Mouse (Mus musculus) cerebellum, adult 9-11 months (tissue): ENCODE data around the gene Tox4.
"Not testable (repeated sequence)": the region's sequence is repeated elsewhere in the genome, so short reads cannot be mapped to it uniquely, and the experiment has no call there.

ENCODE experiments used
- DNase-seq: peaks from one replicate; pipeline ENCODE4 v3.0.0; 2022

Gene Tox4

DNA sequence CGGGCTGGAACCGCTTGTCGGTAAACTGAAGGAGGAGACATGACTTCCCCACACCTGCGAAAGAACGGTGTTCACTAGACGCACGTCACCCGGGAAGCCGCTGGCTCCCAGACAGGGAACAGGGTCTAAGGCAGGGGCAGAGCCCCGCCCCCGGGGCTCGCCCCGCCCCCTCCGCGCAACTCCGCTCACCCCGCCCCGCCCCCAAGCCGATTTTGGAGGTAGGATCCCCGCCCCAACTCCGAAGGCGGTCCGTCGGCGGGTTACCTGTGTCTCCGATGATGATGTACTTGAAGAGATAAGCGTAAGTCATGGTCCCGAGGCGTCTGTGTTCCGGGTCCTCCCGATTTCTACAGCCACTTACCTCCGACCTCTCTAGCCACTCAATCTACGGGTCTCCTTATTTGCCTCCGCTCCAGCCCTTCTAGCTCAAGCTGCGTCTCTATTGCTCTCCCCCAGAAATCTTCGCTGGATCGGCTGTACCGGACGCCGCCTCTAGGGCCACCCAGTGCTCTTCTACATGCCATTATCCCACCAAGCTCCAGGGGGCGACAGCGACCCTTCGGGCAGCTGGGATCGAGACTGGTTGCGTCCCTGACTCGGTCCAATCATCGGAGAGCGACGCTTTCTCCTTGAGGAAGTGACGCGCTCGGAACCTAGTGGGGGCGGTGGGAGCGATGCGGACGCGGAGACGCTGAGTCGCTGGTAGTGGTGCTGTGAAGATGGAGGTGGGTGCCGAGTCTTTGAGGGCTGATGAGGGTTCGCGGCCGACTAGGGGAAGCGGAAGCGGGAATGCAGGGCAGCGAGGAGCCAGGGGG, at the start of gene Tox4, which contains the start of gene Rab2b:
Tox4 (plus strand) TSS at position 215 of the 815 bp plus-strand sequence.
Rab2b (minus strand) TSS at position 614 of the 815 bp plus-strand sequence.
- DNase-seq = peak; percentile 98

DNA sequence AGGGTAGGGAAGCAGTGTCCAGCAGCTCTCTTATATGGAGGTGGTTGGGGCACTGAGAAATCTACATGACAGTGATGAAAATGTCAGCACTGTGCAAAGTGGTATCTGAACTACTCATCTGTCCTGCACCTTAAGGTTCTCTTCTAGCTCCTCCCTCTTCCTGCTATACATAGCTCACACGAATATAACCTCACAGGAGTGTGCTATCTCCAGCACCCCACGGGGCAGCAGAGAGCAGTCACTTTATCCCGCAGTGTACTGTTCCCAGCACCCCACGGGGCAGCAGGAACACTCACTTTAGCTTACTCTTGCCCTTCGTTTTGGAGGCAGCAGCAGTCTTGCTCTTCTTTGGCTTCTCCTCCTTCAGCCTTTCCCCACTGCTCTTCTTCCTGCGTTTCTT, 46.7 kb upstream of the Tox4 start:
- no peak for DNase-seq

DNA sequence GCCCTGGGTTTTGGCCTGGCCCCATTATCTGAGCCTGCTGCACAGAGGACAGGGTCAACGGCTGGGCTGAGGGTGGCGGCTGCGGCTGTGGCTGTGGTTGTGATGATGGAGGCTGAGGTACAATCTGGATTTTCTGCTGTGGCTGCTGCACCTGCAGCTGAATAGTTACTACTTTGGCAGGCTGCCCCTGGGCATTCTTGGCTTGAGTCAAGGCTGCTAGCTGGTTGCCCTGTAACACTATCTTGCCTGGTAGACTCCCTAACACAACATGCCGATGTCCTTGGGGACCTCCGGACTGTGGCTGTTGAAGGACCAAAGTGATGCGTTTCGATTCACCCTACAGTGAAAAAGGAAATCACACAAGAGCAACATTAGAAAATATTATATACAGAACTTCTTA, 43.8 kb upstream of the Tox4 start:
- no peak for DNase-seq

DNA sequence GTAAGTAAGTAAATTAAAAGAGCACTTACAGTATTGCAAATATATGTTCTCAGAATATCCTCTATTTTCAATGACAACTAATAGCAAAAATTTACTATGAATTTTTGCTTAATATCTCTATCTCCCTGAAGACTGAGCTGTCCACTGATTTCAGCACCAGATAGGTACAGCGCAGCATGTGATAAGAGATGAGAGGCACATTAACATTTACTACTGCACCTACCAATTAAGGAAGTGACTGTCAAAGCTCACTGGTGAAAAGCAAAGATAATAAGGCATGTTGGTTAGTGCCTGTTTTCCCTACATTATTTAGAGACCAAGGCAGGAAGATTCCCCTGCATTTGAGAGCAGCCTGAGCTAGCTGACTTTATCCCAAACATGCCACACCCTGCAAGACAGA, 42.7 kb upstream of the Tox4 start:
- DNase-seq = no peak

DNA sequence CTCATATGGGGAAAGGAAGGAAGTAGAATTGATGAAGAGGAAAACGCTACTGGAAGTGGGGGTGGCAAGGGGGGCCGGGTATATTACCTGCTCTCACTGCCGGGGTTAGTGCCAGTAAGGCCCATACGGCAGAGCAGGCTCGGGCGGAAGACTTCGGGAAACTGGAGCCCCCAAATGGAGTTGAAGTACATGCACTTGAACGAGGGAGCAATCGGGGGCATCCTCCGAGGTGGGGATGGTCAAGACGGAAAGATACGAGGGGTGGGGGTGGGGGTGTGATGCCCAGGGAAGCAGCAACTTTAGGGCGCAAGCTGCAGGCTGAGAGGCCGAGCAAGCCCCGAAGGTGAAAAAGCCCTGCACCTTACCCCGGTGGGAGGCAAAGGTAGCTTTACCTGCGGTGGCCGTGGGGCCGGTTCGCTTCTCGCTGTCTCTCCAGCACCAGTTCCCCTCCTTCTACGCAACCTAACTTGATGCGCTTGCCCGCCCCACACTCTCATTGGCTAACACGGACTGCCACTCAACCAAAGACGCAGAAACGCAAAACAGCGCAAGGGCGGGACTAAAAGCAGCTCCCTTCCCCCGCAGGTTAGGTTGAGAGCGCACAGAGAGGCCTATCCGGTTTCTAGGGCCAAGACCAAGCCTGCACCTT, 34.8 kb upstream of the Tox4 start:
- DNase-seq = peak; percentile 99

DNA sequence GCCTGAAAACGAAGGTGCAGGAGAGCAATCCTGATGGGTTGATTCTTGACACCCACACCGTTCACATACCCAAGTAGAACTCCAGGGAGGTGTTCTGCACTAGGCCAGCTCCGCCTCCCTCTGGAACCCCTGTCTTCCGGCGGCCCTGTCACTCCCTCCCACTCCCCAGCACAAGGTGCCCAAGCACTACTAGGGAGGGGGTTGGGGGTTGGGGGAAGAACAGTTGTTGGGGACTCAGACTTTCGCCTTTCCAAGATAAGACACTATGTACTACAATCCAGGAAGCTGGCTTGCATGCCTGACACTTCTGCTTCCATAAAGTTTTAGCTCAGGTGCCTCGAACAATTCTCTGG, 34.3 kb upstream of the Tox4 start:
- DNase-seq = no peak

DNA sequence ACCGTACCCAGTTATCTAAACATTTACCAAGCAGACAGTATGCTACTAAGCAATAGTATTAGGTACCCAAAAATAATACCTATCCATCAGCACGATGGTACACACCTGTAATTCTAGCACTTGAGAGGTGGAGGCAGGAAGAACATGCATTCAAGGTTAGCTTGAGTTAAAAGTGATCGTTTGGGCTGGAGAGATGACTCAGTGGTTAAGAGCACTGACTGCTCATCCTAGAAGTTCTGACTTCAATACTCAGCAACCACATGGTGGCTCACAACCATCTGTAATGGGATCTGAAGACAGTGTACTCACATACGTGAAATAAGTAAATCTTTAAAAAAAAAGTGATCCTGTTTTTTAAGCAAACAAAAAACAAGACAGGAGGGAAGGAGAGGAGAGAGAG, 32.8 kb upstream of the Tox4 start:
- DNase-seq = no peak

DNA sequence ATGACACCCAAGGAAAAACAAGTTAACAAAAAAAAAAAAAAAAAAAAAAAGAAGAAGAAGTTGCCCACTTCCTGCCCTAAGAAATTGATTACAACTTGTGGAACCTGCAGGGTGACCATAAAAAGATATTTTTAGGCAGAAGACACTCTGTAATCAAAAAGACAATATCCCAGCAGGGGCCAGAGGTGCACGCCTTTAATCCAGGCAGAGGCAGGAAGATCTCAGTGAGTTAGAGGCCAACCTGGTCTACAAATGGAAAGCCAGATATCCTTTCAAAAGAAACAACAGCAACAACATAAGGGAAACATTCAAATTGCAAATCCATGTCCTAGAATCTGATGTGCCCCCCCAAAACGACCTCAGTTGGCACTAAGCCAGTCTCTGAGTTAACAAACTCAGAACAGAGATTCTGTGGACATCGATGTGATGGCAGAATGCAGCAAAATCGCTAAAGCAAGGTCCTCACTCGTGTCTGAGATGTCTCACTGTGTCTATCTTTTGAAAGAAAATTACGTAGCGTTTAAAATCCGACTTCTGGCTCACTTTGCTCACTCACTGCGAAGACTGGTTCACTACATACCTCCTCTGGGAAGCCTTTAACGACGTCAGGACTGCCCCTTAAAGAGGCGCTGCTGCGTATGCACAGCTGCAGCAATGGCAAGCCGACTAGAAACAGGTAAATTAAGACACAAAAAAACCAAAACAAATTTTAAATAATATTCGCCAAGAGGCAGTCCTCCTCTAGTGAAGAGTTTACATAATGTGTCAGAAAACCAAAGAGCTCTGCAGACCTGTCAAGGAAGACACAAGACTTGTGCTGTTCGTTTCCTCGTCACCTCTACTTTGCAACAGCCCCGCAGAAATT, 22.4 kb upstream of the Tox4 start:
- peak; percentile 35 for DNase-seq

DNA sequence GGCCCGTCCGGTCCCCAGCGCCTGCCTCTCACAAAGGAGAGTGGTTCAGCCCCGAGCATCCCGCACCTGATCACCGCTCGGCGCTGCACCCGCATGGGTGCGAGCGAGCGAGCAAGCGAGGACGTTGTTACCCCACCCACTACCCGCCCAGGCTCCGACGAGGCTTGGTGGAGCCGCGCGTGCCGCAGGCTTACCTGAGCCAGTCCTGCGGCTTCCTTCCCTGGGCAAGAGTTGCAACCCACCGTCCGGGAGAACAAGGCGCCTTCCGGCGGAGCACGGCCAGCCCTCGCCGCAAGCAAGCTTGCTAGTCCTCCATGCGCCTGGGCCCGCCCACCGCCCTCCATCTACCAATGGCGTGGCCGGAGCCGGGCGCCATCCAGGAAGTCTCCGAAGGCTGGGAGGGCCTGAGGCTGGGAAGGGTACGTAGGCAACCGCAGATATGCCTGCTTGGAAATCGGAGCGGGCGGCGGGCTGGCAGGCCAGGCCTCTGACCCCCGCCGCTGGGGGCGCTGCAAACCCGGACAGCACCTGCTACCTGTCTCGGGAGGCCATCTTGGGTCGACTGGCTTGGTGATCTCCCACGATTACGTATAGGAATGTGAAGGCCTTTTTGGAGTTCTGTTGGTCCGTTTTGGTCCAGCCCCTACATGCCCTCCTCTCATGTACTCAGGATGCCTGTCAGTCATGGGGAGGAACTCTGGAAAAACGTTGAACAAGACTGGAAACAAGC, 21.3 kb upstream of the Tox4 start, which contains the start of gene Chd8:
Chd8 (minus strand) TSS at position 297 of the 730 bp plus-strand sequence.
- DNase-seq = peak; percentile 99

DNA sequence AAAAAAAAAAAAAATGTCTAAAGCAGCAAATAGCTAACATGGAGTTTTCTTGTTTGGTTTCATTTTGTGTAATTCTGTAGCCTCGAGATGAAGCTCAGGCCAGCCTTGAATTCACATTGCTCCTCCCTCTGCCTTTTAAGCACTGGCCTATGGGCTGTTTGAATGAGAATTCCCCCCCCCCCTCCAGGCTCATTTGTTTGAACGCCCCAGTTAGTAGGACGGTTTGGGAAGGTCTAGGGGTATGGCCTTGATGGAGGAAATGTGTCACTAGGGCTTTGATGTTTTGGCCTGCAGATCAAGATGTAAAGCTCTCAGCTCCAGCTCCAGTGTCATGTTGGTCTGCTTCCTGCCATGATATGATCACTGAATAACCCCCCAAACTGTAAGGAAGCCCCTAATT, 6.2 kb upstream of the Tox4 start:
- no peak for DNase-seq

DNA sequence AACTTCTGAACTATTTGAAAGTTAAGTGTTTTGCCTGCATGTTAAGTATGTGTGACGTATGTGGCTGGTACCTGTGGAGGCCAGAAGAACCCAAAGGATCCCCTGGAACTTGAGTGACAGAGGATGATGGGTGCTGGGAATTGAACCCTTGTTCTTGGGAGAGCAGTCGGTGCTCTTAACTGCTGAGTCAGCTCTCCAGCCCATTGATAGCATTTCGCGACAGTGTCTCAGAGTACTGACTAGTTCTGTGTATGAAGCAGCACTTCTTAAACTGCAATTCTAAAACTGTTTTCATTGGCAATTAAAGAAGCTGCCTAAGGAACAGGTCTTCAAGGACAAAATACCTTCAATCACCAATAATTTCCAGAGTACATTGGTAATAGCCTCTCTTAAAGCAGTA, 1.7 kb upstream of the Tox4 start:
- DNase-seq = no peak

DNA sequence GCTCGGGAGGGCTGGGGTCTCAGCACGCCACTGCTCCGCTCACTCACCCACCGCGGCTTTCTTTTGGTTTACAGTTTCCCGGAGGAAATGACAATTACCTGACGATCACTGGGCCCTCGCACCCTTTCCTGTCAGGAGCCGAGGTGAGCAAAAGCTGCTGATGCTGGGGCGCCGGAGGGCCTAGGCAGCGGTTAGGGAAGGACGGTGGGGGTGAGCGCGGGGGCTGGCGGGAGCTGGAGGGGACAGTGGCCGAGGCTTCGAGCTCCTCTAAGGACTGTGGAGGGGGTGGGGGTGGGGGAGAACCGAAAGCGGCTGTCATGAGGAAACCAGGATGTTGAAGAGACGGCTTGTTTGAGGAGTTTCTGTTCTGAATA, 788 bp downstream of the Tox4 start:
- no peak for DNase-seq

DNA sequence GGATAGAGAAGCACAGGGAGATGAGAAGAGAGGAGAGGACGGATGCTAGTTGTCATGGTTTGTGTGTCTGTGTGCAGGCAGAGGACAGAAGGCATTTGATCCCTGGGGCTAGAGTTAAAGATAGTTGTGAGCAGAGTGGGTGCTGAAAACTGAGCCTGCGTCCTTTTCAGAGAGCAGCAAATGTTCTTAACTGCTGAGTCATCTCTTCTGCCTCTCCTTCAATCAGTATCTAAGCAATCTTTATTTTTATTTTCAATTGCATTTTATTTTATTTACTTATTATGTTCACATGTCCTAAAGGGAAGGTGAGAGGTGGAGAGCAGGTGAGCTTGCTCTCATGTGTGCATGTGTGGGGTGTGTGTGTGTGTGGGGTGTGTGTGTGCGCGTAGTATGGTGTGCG, 4.7 kb downstream of the Tox4 start:
- DNase-seq = no peak

DNA sequence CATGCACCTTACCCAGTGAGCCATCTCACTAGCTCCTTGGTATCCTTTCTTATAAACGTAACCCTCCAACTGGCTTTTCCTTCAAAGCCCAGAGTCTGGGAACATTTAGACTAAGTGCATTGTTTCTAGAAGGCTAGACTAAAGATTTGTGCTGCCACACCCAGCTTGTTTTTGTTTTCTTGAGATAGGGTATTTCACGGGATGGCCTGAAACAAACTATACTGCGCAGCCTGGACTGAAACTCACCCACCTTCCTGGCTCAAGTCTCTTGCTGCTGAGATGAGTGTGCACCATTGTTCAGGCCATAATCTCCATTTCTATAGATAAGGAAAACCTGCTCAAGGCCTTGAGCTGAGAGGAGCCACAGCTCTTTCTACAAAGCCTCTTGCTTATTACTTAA, 5.2 kb downstream of the Tox4 start:
- no peak for DNase-seq

DNA sequence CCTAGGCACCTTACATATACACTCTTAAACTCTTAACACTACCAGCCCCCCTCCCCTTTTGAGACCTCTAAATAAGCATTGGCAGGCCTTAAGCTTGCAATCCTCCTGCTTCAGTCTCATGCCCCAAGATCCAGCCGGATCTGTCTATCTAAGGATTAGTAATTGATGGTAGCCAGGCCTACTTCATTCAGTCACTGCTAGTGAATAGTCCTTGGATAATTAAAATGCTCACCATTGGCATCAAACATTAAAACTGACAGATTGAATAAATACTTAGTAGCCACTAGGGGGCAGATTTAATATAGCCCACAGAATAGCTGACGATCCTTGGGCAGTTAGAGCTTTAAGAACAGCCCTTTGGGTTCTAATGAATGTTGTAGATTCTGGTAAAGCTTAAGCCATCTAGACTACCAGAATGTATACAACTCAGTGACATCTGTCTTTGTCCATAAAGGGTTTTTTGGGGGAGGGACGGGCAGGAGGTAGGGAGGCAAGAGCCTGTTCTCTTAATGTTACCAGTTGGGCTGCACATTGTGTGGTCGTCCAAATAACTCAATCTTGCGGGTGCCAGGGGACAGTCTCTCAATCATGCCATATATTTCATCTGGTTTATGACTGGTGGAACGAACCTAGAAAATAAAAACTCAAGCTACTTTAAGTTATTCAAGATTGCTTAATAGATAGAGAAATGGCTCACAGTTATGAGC, 16.8 kb downstream of the Tox4 start:
- no peak for DNase-seq

DNA sequence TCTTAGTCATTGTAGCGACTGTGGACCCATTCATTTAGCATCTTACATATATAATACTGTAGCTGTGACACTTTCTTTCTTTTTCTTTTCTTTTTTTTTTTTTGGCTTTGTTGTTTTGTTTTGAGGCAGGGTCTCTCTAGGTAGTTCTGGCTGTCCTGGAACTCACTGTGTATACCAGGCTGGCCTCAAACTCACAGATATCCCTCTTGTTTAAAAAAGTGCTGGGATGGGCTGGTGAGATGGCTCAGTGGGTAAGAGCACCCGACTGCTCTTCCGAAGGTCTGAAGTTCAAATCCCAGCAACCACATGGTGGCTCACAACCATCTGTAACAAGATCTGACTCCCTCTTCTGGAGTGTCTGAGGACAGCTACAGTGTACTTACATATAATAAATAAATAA, 24.6 kb downstream of the Tox4 start:
- DNase-seq = not testable (repeated sequence)

DNA sequence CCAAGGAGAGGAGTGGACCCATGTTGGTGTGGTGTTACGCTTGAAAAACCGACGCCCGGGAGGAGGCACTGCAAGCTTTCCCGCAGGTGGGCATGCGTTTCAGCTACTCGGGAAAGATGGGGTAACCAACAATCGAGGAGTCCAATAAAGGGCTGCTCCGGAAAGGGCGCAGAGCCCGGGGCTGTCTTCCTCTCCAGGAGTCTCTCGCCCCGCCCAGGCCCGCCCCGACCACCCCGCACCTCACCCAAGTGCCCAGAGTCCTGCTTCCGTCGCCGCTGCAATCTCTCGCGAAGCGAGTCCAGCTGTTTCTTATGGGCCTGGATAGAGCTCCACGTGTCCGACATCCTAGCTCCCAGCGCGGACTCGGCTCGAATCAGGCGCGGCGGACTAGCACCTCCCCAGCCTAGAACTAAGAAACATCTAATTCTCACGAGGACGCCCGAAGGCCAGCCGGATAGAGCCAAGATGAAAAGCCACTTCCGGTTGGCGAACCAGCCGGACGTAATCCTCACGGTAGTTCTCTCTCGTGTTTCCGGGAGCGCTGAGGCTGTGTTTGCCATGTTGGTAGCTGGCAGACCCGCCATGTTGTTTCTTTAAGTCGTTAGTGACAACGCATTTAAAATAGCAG, 25.8 kb downstream of the Tox4 start, which contains the start of gene Mettl3:
Mettl3 (minus strand) TSS at position 485 of the 628 bp plus-strand sequence.
- peak; percentile 91 for DNase-seq

DNA sequence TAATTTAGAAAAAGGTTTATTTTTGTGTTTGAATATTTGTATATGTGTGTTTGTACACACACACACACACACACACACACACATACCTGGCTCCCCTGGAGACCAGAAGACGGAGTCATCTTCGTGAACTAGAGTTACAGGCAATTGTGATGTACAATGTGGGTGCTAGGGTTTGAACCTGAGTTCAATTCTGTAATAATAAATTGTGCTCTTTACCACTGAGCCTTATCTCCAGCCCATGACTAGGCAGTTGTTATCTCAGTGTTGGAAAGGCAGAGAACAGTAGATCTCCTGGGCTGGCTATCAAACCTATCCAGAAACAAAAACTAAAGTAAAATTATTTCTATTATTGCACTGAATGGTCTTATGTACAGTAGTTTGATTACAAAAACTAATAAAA, 27.2 kb downstream of the Tox4 start:
- no peak for DNase-seq

DNA sequence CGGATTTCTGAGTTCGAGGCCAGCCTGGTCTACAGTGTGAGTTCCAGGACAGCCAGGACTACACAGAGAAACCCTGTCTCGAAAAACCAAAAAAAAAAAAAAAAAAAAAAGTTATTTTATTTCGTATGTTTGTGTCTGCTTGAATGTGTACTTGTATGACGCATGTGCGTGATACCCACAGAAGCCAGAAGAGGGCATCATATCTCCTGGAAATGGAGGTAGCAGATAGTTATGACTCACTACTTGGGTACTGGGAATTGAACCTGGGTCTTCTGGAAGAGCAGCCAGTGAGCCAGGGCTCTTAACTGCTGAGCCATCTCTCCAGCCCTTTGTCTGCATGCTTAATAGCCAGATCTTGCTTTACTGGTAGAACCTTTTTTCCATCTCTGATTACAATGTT, 31.4 kb downstream of the Tox4 start:
- DNase-seq = not testable (repeated sequence)

DNA sequence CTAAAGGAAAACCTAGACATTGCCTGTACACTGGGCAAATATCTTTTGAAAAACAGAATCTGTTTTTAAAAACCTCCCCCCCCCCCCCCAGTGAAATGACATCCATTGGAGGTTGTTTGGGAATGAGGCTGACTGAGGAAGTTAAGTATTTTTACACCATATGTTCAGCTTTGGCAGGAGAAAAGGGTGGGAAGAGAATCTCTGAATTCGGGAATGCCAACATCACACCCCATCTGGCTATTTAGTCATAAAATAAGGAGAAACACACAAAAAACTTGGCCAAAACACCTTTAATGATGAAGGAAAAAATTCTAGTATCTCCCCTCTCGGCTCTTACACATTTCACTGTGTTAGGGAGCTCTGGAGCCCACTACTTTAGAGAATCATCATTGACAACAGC, 32.0 kb downstream of the Tox4 start:
- no peak for DNase-seq

DNA sequence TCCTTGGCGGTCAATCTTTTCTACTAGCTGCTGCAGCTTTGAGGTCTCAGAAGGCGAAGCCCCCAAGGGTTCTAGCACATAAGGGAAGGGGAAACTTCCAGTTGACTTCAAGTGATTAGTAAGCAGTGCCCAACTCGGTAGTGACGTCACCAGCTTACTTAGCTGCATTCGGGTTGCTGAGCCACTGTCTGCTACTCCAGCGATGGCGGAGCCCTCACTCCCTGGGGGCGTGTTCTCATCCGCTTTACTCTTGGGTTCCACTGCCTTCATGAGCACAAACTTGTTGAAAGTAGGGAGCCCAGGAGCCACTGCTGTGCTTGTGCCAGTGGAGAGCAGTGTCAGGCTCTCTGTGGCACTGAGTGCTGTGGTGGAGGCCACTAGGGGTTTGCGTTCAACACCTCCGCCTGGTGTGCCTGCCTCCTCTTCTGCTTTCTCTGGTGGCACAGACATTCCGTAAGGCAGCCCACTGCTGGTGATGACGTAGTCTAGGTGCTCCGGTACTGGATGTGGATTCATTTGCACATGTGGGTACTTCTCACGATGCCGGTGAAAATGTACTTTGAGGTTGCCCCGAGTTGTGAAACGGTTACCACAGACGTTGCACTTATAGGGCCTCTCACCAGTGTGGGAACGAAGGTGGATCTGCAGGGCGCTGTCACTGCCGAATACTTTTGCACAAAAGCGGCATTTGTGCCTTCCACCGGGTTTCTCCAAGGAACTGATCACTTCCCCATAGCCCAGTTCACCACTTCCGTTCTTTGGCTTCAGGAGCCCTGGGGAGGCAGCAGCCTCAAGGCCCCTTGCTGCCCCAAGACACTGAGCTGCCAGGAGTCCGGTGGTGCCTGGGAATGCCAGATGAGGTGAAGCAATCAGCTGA, 35.2 kb downstream of the Tox4 start:
- DNase-seq = no peak
